Mouse (Mus musculus) embryonic facial prominence, embryonic 15.5 days (tissue): ENCODE measurements around the gene Tox2. TPM values are rescaled to one million over a fixed set of nuclear protein-coding genes. Genes with fewer than 3 reads are reported as not detected.

Source experiments
- ATAC-seq: fragments of 200-750 bp; cut with Nextera tagmentation; 2 replicates; pipeline ENCODE4 v1.8.0; 2017; ENCODE audit warnings: low read depth, moderate TSS enrichment; ENCODE audit not compliant: insufficient number of reproducible peaks, low FRiP score, low TSS enrichment
- H3K27ac ChIP-seq: fragments of 300-500 bp; sonication (generic); replicated peaks from 2 replicates; pipeline ENCODE4 v1.5.1; 2015; ENCODE audit warnings: mild to moderate bottlenecking, inconsistent platforms
- H3K27me3 ChIP-seq: fragments of 300-500 bp; sonication (generic); 2 replicates; pipeline ENCODE4 v1.6.1; 2015; ENCODE audit warnings: inconsistent platforms
- H3K36me3 ChIP-seq: fragments of 300-500 bp; sonication (generic); 2 replicates; pipeline ENCODE4 v1.6.1; 2015; ENCODE audit warnings: mild to moderate bottlenecking, inconsistent platforms
- H3K4me1 ChIP-seq: fragments of 300-500 bp; sonication (generic); 2 replicates; pipeline ENCODE4 v1.6.1; 2015; ENCODE audit warnings: inconsistent platforms
- H3K4me2 ChIP-seq: fragments of 300-500 bp; sonication (generic); replicated peaks from 2 replicates; pipeline ENCODE4 v1.6.1; 2015; ENCODE audit warnings: mild to moderate bottlenecking, inconsistent platforms
- H3K4me3 ChIP-seq: fragments of 300-500 bp; sonication (generic); replicated peaks from 2 replicates; pipeline ENCODE4 v1.5.1; 2015; ENCODE audit warnings: mild to moderate bottlenecking, inconsistent platforms
- H3K9ac ChIP-seq: fragments of 300-500 bp; sonication (generic); 2 replicates; pipeline ENCODE4 v1.6.1; 2015; ENCODE audit warnings: inconsistent platforms
- H3K9me3 ChIP-seq: fragments of 300-500 bp; sonication (generic); replicated peaks from 2 replicates; pipeline ENCODE4 v1.6.1; 2016; ENCODE audit warnings: inconsistent platforms
- WGBS: fragments of 180-500 bp; shearing (Covaris S2); methylation state at CpG from one replicate; pipeline ENCODE4 v1.1.7; 2015; 5-methylcytosine and 5-hydroxymethylcytosine counted together
- polyA plus RNA-seq: library from polyadenylated mRNA; unstranded; fragments of >200 nt; fragmentation: Nextera tagmentation; extraction: Ambion mirVana; gene quantifications from 2 replicates; pipeline ENCODE4 v1.2.1, GENCODE M21; 2015

Tox2 gene
- polyA plus RNA-seq, 1 experiment from 2014 or later, result 3.7 TPM

DNA sequence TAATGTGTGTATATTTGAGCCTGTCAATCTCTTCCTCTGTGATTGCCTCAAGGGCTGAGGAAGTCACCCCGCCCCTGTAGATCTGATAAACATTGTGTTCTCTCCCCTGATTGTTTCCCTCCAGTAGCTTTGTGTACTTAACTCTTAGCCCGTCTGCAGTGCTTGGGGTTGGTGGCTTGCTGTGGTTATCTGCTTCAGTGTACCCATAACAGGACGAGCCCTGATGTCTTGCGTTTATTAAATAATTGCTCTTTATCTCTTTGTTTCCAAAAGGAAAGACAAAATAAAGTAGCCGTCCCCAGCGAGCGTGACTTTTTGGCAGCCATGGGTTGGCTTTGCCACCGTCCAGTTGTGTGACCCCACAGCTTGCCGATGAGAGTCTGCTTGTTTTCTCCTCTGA, 30.7 kb downstream of the Tox2 start:
- WGBS, result 75% methylated on average over 9 of the region's 9 CpGs
- Histone ChIP-seq H3K27ac (no peak overlapping the region), H3K9ac (no peak overlapping the region), H3K4me3 (no peak overlapping the region), H3K36me3 (no peaks in the 10 kb centered on the region), H3K4me1 (peaks cover 17% of the 10 kb centered on the region), H3K9me3 (no peaks in the 10 kb centered on the region), H3K27me3 (peaks cover 10% of the 10 kb centered on the region), H3K4me2 (no peak overlapping the region)
- no peak for ATAC-seq

- 37% methylated on average over 7 of the region's 7 CpGs for WGBS
- no peak overlapping the region for H3K4me2 ChIP-seq
- H3K9ac ChIP-seq, result no peak overlapping the region
- H3K27me3 ChIP-seq, result peaks cover 9% of the 10 kb centered on the region
- peaks cover 18% of the 10 kb centered on the region for H3K4me1 ChIP-seq
- no peaks in the 10 kb centered on the region for H3K9me3 ChIP-seq
- no peak for ATAC-seq
- H3K27ac ChIP-seq, result no peak overlapping the region
- no peak overlapping the region for H3K4me3 ChIP-seq
- H3K36me3 ChIP-seq, result no peaks in the 10 kb centered on the region
These were observed 33.1 kb downstream of the Tox2 start for GRCm38 (mm10) chr2:163236057-163236456.

GRCm38 (mm10) chr2:163237999-163238529, 35.1 kb downstream of the Tox2 start:
- Histone ChIP-seq H3K27ac (no peak overlapping the region), H3K9ac (no peak overlapping the region), H3K36me3 (no peaks in the 10 kb centered on the region), H3K4me2 (no peak overlapping the region), H3K9me3 (no peaks in the 10 kb centered on the region), H3K4me1 (peaks cover 10% of the 10 kb centered on the region; the same call in 1 of the 2 replicates), H3K4me3 (no peak overlapping the region), H3K27me3 (peaks cover 9% of the 10 kb centered on the region; the same call in 1 of the 2 replicates)
- no peak for ATAC-seq
- WGBS, result 64% methylated on average over 12 of the region's 12 CpGs

DNA sequence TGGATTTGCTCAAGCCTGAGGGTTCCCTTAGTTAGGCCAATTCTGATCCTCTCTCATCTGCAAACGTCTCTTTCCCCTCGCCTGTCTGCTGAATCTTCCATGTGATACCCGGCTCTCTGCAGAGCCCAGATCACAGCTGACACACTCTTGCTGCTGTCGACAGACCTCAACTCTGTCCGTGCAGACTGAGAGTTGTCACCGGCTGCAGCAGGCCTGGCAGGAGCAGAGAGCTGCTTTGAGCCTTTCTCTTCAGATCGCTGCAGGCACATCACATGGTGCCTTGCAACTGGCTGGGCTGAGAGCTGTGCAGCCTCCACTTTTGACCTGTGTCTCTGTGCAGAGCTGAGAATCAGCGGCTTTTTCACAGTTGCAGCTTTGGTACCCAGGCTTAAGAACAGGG, 37.0 kb downstream of the Tox2 start:
- Histone ChIP-seq H3K9me3 (no peaks in the 10 kb centered on the region), H3K4me2 (no peak overlapping the region), H3K9ac (no peak overlapping the region), H3K27me3 (0 out of 2 replicates have a peak, but pooled peaks cover 2% of the 10 kb centered on the region), H3K27ac (no peak overlapping the region), H3K4me3 (no peak overlapping the region), H3K36me3 (no peaks in the 10 kb centered on the region), H3K4me1 (peaks cover 10% of the 10 kb centered on the region; the same call in 1 of the 2 replicates)
- WGBS, result 33% methylated on average over 8 of the region's 8 CpGs
- ATAC-seq, result no peak

GRCm38 (mm10) chr2:163241867-163242266, 38.9 kb downstream of the Tox2 start:
- Histone ChIP-seq H3K27ac (no peak overlapping the region), H3K9ac (no peak overlapping the region), H3K36me3 (no peaks in the 10 kb centered on the region), H3K4me2 (no peak overlapping the region), H3K27me3 (0 out of 2 replicates have a peak, but pooled peaks cover 2% of the 10 kb centered on the region), H3K4me1 (0 out of 2 replicates have a peak, but pooled peaks cover 6% of the 10 kb centered on the region), H3K9me3 (no peaks in the 10 kb centered on the region), H3K4me3 (no peak overlapping the region)
- no peak for ATAC-seq
- 21% methylated on average over 5 of the region's 5 CpGs for WGBS

DNA sequence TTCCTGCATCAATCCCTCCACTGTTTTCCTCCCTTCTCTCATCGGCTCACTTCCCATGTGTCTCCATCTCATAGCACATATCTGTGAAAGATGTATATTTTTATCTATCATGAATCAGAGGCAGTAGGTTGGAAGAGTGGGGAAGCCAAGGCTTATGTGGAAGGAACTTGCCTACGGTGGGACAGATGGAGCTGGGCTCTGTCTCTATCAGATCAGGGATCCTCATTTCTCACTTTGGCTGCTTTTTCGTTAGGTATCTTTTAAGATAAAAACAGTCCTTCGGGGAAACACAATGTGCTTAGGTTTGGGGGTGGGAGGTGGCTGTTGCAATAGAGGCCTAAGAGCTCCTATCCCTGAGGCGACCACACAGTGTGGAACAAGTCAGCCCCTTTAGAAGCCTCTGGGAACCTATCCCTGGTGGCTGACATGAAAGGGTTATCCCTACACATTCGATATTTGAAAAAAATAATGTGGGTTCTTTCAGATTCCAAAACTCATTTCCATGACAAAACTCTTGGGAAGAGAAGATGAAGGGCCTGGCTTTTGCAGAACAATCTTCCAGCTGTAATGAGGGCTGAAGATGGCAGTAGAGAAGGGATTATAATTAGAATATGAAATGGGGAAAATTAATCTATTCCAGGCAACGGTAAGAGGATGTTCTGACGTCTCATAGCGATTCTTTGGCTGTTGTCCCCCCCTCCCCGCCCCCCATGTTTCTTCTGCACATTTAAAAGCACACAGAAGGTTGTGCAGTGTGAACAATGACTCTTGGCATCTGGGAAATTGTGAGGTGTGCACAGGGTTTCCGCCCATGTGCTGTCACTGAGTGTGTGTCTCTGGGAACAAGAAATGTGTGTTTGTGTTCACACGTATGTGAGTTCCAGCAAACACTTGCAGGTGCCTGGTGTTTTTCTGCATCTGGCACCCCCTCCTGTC, 41.3 kb downstream of the Tox2 start:
- Histone ChIP-seq H3K4me2 (no peak overlapping the region), H3K9me3 (no peaks in the 10 kb centered on the region), H3K4me1 (no peaks in the 10 kb centered on the region), H3K36me3 (no peaks in the 10 kb centered on the region), H3K9ac (no peak overlapping the region), H3K27me3 (0 out of 2 replicates have a peak, but pooled peaks cover 2% of the 10 kb centered on the region), H3K4me3 (no peak overlapping the region), H3K27ac (no peak overlapping the region)
- 63% methylated on average over 12 of the region's 12 CpGs for WGBS
- no peak for ATAC-seq

GRCm38 (mm10) chr2:163248912-163249311, 46.0 kb downstream of the Tox2 start:
- H3K27ac ChIP-seq, result no peak overlapping the region
- ATAC-seq, result no peak
- H3K27me3 ChIP-seq, result no peaks in the 10 kb centered on the region
- H3K4me1 ChIP-seq, result 0 out of 2 replicates have a peak, but pooled peaks cover 8% of the 10 kb centered on the region
- 53% methylated on average over 7 of the region's 7 CpGs for WGBS
- no peak overlapping the region for H3K9ac ChIP-seq
- no peak overlapping the region for H3K4me3 ChIP-seq
- H3K4me2 ChIP-seq, result no peak overlapping the region
- no peaks in the 10 kb centered on the region for H3K9me3 ChIP-seq
- H3K36me3 ChIP-seq, result no peaks in the 10 kb centered on the region

DNA sequence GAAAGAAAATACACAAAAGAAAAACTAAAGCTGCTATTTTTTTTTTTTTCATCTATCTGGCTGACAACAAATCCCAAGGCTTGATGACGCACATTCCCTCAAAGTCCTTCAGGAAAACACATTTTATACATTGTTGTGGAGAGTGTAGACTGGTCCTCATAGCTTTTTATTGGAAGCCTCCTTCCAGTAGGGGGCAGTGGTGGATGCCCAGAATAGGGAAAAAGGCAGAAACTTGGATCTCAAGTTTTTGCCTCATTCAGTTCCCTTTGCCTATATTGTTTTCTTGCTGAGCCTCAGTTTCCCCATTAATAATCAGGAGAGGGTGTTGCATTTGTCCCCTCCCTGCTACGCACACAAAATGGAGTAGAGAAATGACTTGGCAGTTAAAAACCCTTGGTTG, 49.7 kb downstream of the Tox2 start:
- Histone ChIP-seq H3K9ac (no peak overlapping the region), H3K4me1 (0 out of 2 replicates have a peak, but pooled peaks cover 8% of the 10 kb centered on the region), H3K4me2 (no peak overlapping the region), H3K27ac (no peak overlapping the region), H3K27me3 (no peaks in the 10 kb centered on the region), H3K36me3 (no peaks in the 10 kb centered on the region), H3K9me3 (no peaks in the 10 kb centered on the region), H3K4me3 (no peak overlapping the region)
- no peak for ATAC-seq
- WGBS, result 96% methylated on average over 2 of the region's 2 CpGs

GRCm38 (mm10) chr2:163253248-163254099, 50.5 kb downstream of the Tox2 start:
- H3K9ac ChIP-seq, result no peak overlapping the region
- no peak for ATAC-seq
- no peak overlapping the region for H3K4me3 ChIP-seq
- no peaks in the 10 kb centered on the region for H3K36me3 ChIP-seq
- H3K9me3 ChIP-seq, result no peaks in the 10 kb centered on the region
- 0 out of 2 replicates have a peak, but pooled peaks cover 8% of the 10 kb centered on the region for H3K4me1 ChIP-seq
- H3K27me3 ChIP-seq, result no peaks in the 10 kb centered on the region
- 52% methylated on average over 22 of the region's 22 CpGs for WGBS
- 0 out of 2 replicates have a peak overlapping the region, but pooled peaks have one; percentile 24 for H3K27ac ChIP-seq
- no peak overlapping the region for H3K4me2 ChIP-seq

DNA sequence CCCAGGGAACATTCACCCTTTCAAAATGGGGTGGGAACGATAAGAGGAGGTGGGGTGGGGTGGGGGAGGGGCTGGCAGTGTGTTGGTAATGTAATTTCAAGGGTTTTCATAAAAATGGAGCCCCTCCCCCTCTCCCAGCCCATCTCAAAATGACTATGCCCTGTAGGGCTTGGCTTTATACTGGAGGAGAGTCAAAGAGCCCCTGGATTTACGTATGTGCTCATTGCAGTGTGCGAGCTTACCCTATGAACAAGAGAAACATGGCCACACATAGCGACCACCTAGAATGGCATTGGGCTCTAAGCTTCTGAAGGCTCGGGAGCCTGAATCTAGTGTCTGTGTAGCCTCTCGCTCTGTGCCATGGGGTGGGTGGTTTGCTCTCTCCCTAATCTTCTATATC, 51.3 kb downstream of the Tox2 start:
- WGBS, result 82% methylated on average over 6 of the region's 6 CpGs
- no peak for ATAC-seq
- H3K27ac ChIP-seq, result no peak overlapping the region
- H3K36me3 ChIP-seq, result no peaks in the 10 kb centered on the region
- H3K4me2 ChIP-seq, result no peak overlapping the region
- H3K4me3 ChIP-seq, result no peak overlapping the region
- no peak overlapping the region for H3K9ac ChIP-seq
- H3K4me1 ChIP-seq, result 0 out of 2 replicates have a peak, but pooled peaks cover 8% of the 10 kb centered on the region
- H3K27me3 ChIP-seq, result no peaks in the 10 kb centered on the region
- H3K9me3 ChIP-seq, result no peaks in the 10 kb centered on the region

GRCm38 (mm10) chr2:163256765-163257164, 53.8 kb downstream of the Tox2 start:
- H3K36me3 ChIP-seq, result no peaks in the 10 kb centered on the region
- H3K27me3 ChIP-seq, result no peaks in the 10 kb centered on the region
- no peak for ATAC-seq
- no peak overlapping the region for H3K9ac ChIP-seq
- H3K4me2 ChIP-seq, result no peak overlapping the region
- H3K9me3 ChIP-seq, result no peaks in the 10 kb centered on the region
- H3K27ac ChIP-seq, result no peak overlapping the region
- 35% methylated on average over 1 of the region's 1 CpGs for WGBS
- no peak overlapping the region for H3K4me3 ChIP-seq
- H3K4me1 ChIP-seq, result 0 out of 2 replicates have a peak, but pooled peaks cover 8% of the 10 kb centered on the region
